Mouse (Mus musculus) mature B cell (primary cell): ENCODE results near the gene Pabpc4.

Experiments
- in situ Hi-C: fragments of 300-500 bp; cut with MboI; formaldehyde crosslinking; loops from 2 replicates; pipeline ENCODE4 v1.14.3; 2019

Pabpc4 gene

DNA sequence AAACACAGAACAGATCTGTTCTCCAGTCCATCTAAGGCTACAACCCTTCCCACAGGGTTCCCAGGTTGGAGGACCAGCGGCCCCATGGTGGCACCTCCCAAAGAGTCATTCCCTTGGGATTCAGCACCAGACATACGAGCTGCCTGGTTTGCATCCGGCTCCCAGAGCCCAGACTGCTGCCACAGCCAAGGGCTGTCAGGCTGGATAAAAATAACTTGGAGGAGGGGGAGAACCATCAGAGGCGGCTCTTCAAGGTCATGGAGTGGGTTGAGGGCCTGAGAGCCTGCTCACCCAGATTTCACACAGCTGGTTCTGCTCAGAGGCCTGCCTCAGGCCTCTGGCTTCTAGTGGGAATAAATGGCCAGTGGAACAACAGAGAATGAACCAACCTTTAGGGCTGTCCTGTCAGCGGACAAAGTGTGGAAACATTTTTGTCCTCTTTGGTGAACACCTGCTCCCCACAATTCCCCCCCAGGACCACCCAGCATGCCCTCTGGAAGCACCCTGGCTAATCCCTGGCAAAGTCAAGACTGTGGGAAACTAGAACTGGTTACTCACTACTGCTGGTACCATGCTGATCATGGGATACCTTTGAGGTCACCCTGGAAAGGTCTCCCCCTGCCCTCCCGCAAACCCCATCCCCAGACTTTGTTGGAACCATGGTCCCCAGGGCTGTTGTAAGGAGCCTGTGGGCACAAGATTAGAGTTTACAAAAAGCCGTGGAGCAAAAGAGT is 14.8 kb upstream of the Pabpc4 start:
- in situ Hi-C loops = no loop called here

GRCm38 (mm10) chr4:123248971-123249567 is 13.1 kb upstream of the Pabpc4 start:
- in situ Hi-C loops = no loop called here

GRCm38 (mm10) chr4:123252214-123252613 is 9.9 kb upstream of the Pabpc4 start:
- in situ Hi-C loops = no loop called here

GRCm38 (mm10) chr4:123254617-123255016 is 7.5 kb upstream of the Pabpc4 start:
- in situ Hi-C loops = no loop called here

- in situ Hi-C loops = no loop called here
These were observed 1.9 kb upstream of the Pabpc4 start for GRCm38 (mm10) chr4:123260071-123260746.

GRCm38 (mm10) chr4:123271063-123271462 is 8.9 kb downstream of the Pabpc4 start:
- in situ Hi-C loops = no loop called here

- in situ Hi-C loops = loop anchor here (25.0 kb wide), 1 partner anchor 632 kb away; the partner anchor contains the start of genes 4930535I16Rik, Mycbp and Rragc
These were observed 18.0 kb downstream of the Pabpc4 start for GRCm38 (mm10) chr4:123280117-123280516.

- in situ Hi-C loops = loop anchor here (25.0 kb wide), 1 partner anchor 630 kb away; the partner anchor contains the start of genes 4930535I16Rik, Mycbp and Rragc
These were observed 20.3 kb downstream of the Pabpc4 start for GRCm38 (mm10) chr4:123282500-123282899.

DNA sequence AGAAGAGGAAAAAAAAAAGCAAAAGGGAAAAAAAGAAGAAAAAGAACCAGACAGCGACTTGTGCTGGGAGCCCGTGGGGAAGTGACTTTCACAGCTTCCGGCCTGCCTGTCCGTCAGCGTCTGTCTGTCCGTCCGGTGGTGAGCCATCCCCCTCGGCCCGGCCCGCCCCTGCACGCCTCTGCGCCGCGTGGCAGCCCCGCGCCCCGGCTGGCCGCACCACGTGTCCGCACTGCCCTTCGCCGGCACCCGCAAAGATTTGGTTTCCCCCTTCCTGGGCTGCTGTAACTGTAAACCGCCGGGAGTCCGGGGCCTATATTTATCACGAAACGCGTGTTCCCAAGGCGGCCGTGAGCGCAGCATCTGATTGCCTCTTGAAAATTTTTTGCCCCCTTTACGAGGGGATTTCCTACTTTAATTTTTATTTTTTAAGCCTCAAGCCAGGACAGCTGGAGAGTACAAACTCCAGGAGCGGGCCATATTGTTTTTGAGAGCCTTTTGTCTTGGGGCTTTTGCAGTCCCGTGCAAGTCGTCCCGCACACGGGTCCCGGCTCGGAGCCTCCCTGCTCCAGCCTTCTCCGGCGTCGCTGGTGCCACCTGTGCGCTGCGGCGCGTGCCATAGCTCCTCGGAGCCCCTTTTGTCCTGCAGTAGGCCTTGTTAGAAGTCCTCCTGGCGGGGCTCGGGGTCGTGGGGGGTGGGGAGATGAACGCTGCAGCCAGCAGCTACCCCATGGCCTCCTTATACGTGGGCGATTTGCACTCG is 20.9 kb downstream of the Pabpc4 start:
- in situ Hi-C loops = loop anchor here (25.0 kb wide), 1 partner anchor 629 kb away; the partner anchor contains the start of genes 4930535I16Rik, Mycbp and Rragc

DNA sequence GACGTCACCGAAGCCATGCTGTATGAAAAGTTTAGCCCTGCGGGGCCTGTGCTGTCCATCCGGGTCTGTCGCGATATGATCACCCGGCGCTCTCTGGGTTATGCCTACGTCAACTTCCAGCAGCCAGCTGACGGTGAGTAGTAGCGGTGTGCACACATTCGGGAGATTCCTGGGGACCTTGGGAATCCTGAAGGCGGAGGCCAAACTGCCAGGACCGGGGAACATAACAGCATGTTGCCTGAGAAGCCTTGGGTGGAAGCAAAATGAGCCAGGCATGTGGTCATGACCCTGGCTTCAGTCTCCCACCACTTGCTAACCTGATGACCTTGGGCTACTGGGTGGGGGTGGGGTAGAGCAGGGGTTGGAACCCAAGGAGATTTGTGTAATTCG is 21.5 kb downstream of the Pabpc4 start:
- in situ Hi-C loops = loop anchor here (25.0 kb wide), 1 partner anchor 629 kb away; the partner anchor contains the start of genes 4930535I16Rik, Mycbp and Rragc

- in situ Hi-C loops = loop anchor here (25.0 kb wide), 1 partner anchor 627 kb away; the partner anchor contains the start of genes 4930535I16Rik, Mycbp and Rragc
These were observed 22.8 kb downstream of the Pabpc4 start for GRCm38 (mm10) chr4:123284731-123285624.

GRCm38 (mm10) chr4:123286790-123287189 is 24.6 kb downstream of the Pabpc4 start:
- in situ Hi-C loops = loop anchor here (25.0 kb wide), 1 partner anchor 626 kb away; the partner anchor contains the start of genes 4930535I16Rik, Mycbp and Rragc

- in situ Hi-C loops = loop anchor here (25.0 kb wide), 1 partner anchor 623 kb away; the partner anchor contains the start of genes 4930535I16Rik, Mycbp and Rragc
These were observed 26.9 kb downstream of the Pabpc4 start for GRCm38 (mm10) chr4:123289038-123289437.

- in situ Hi-C loops = loop anchor here (25.0 kb wide), 1 partner anchor 620 kb away; the partner anchor contains the start of genes 4930535I16Rik, Mycbp and Rragc
These were observed 30.2 kb downstream of the Pabpc4 start for GRCm38 (mm10) chr4:123292390-123292789.

- in situ Hi-C loops = loop anchor here (25.0 kb wide), 1 partner anchor 619 kb away; the partner anchor contains the start of genes 4930535I16Rik, Mycbp and Rragc
These were observed 30.8 kb downstream of the Pabpc4 start for GRCm38 (mm10) chr4:123292989-123293388.

GRCm38 (mm10) chr4:123293661-123294443 is 31.7 kb downstream of the Pabpc4 start:
- in situ Hi-C loops = loop anchor here (25.0 kb wide), 1 partner anchor 618 kb away; the partner anchor contains the start of genes 4930535I16Rik, Mycbp and Rragc

- in situ Hi-C loops = loop anchor here (25.0 kb wide), 1 partner anchor 617 kb away; the partner anchor contains the start of genes 4930535I16Rik, Mycbp and Rragc
These were observed 32.9 kb downstream of the Pabpc4 start for GRCm38 (mm10) chr4:123295026-123295425.

- in situ Hi-C loops = loop anchor here (25.0 kb wide), 1 partner anchor 617 kb away; the partner anchor contains the start of genes 4930535I16Rik, Mycbp and Rragc
These were observed 33.5 kb downstream of the Pabpc4 start for GRCm38 (mm10) chr4:123295516-123296147.
